Mouse (Mus musculus) kidney, adult 2 months (tissue): ENCODE measurements at regions not wholly inside any gene's neighbourhood (a gene's known extent, or its start where the extent isn't known, plus 50 kb on each side); places are given as distances from the start of the nearest gene placed in this dataset.
"Not testable (repeated sequence)": the region's sequence is repeated elsewhere in the genome, so short reads cannot be mapped to it uniquely, and the experiment has no call there.

Source experiments
- CTCF ChIP-seq: fragments of 200-500 bp; conservative IDR thresholded peaks from 2 replicates; pipeline ENCODE4 v1.5.1; 2011; ENCODE audit warnings: low read depth, mild to moderate bottlenecking, control low read depth, low read length, moderate library complexity, mixed read lengths; ENCODE audit not compliant: insufficient read depth, insufficient read length
- POLR2A ChIP-seq: fragments of 200-500 bp; IDR thresholded peaks from one replicate; pipeline ENCODE4 v1.6.1; 2011; ENCODE audit warnings: low read depth, low read length, control low read depth

GRCm38 (mm10) chr6:12876947-12877346 lies 127.7 kb upstream of the Thsd7a start:
- not testable (repeated sequence) for TF ChIP-seq POLR2A, CTCF
